Mouse (Mus musculus) C2C12 (cell line): ENCODE measurements around the gene Hp.

Experiments
- CEBPB ChIP-seq: IDR thresholded peaks from one replicate; pipeline ENCODE4 v1.6.1; 2011; ENCODE audit warnings: low read depth, mild to moderate bottlenecking, control low read depth, moderate library complexity
- CTCF ChIP-seq: IDR thresholded peaks from one replicate; pipeline ENCODE4 v1.5.1; 2011; ENCODE audit not compliant: control insufficient read depth, insufficient read depth, insufficient read length
- MYOD1 ChIP-seq: IDR thresholded peaks from one replicate; pipeline ENCODE4 v1.6.1; 2011; ENCODE audit warnings: low read depth; ENCODE audit not compliant: control insufficient read depth, insufficient read length
- MYOG ChIP-seq: IDR thresholded peaks from one replicate; pipeline ENCODE4 v1.6.1; 2011; ENCODE audit not compliant: control insufficient read depth, insufficient read length; ENCODE audit errors: extremely low read depth
- USF1 ChIP-seq: IDR thresholded peaks from one replicate; pipeline ENCODE4 v1.6.1; 2011; ENCODE audit warnings: low read depth, mild to moderate bottlenecking, control low read depth, moderate library complexity

GRCm38 (mm10) chr8:109535140-109535990 lies 43.6 kb downstream of the Hp start:
- no peak for TF ChIP-seq CTCF
- no peak for TF ChIP-seq CEBPB
- no peak for TF ChIP-seq USF1
- no peak for TF ChIP-seq MYOD1
- TF ChIP-seq MYOG: no peak
